Mouse (Mus musculus) MEL (cell line): ENCODE measurements around the gene 4930432K21Rik. TPM values are rescaled to one million over a fixed set of nuclear protein-coding genes. Genes with fewer than 3 reads are reported as not detected.

Experiments
- DNase-seq: peaks from one replicate; pipeline ENCODE4 v3.0.0; 2011; ENCODE audit warnings: low read depth, low spot score
- H3K27ac ChIP-seq: 2 replicates; pipeline ENCODE4 v1.5.1; 2012; ENCODE audit warnings: low read depth, mild to moderate bottlenecking, control low read depth, low read length, moderate library complexity; ENCODE audit not compliant: control insufficient read depth
- H3K27me3 ChIP-seq, 2 experiments: fragments of 150-350 bp in 1 of 2; sonication (generic) in 1 of 2; 2 replicates each; pipeline ENCODE4 v1.6.1; 2012; ENCODE audit warnings: low read length in 2 of 2, mild to moderate bottlenecking in 2 of 2, improper control_type of control experiment in 1 of 2, moderate library complexity in 1 of 2; ENCODE audit not compliant: insufficient read depth in 2 of 2, control insufficient read depth in 1 of 2
- H3K36me3 ChIP-seq, 2 experiments: 2 replicates each; pipeline ENCODE4 v1.6.1; 2012 to 2014; ENCODE audit warnings: low read length in 2 of 2, improper control_type of control experiment in 1 of 2, inconsistent platforms in 1 of 2, mild to moderate bottlenecking in 1 of 2; ENCODE audit not compliant: insufficient read depth in 2 of 2, control insufficient read depth in 1 of 2
- H3K4me1 ChIP-seq, 2 experiments: fragments of 150-350 bp in 1 of 2; sonication (generic) in 1 of 2; 2 replicates each; pipeline ENCODE4 v1.6.1; 2012; ENCODE audit warnings: low read length in 2 of 2, improper control_type of control experiment in 1 of 2, mild to moderate bottlenecking in 1 of 2; ENCODE audit not compliant: insufficient read depth in 2 of 2, control insufficient read depth in 1 of 2
- H3K4me3 ChIP-seq, 2 experiments: fragments of 150-350 bp in 1 of 2; sonication (generic) in 1 of 2; 2 replicates each; pipeline ENCODE4 v1.5.1; 2012; ENCODE audit warnings: low read depth in 2 of 2, low read length in 2 of 2, mild to moderate bottlenecking in 2 of 2, moderate library complexity in 2 of 2, control low read depth in 1 of 2, improper control_type of control experiment in 1 of 2; ENCODE audit not compliant: control insufficient read depth in 1 of 2, insufficient read depth in 1 of 2
- H3K79me2 ChIP-seq: 2 replicates; pipeline ENCODE4 v1.6.1; 2012; ENCODE audit warnings: mild to moderate bottlenecking, low read length, moderate library complexity; ENCODE audit not compliant: control insufficient read depth, poor library complexity, insufficient read depth
- H3K9ac ChIP-seq: 2 replicates; pipeline ENCODE4 v1.6.1; 2012; ENCODE audit warnings: low read depth, mild to moderate bottlenecking, control low read depth, low read length, moderate library complexity; ENCODE audit not compliant: control insufficient read depth, poor library complexity, severe bottlenecking
- H3K9me3 ChIP-seq: fragments of 150-350 bp; sonication (generic); replicated peaks from 2 replicates; pipeline ENCODE4 v1.6.1; 2012; ENCODE audit warnings: mild to moderate bottlenecking, low read length, improper control_type of control experiment, moderate library complexity; ENCODE audit not compliant: insufficient read depth
- BHLHE40 ChIP-seq: IDR thresholded peaks from 2 replicates; pipeline ENCODE4 v1.6.1; 2012; ENCODE audit warnings: low read depth, mild to moderate bottlenecking, inconsistent platforms, low read length, improper control_type of control experiment, borderline replicate concordance
- CHD2 ChIP-seq: IDR thresholded peaks from 2 replicates; pipeline ENCODE4 v1.6.1; 2011; ENCODE audit warnings: low read length, improper control_type of control experiment
- E2F4 ChIP-seq: IDR thresholded peaks from 2 replicates; pipeline ENCODE4 v1.6.1; 2011; ENCODE audit warnings: low read depth, low read length, improper control_type of control experiment, borderline replicate concordance
- ELF1 ChIP-seq: IDR thresholded peaks from 2 replicates; pipeline ENCODE4 v1.6.1; 2014; ENCODE audit warnings: low read depth, mild to moderate bottlenecking, inconsistent platforms, low read length, improper control_type of control experiment, moderate library complexity
- EP300 ChIP-seq, 2 experiments: IDR thresholded peaks; 2 replicates each; pipeline ENCODE4 v1.6.1; 2011; ENCODE audit warnings: improper control_type of control experiment in 2 of 2, low read length in 2 of 2, low read depth in 1 of 2, mild to moderate bottlenecking in 1 of 2
- GABPA ChIP-seq: IDR thresholded peaks from 2 replicates; pipeline ENCODE4 v1.6.1; 2012; ENCODE audit warnings: low read depth, mild to moderate bottlenecking, inconsistent platforms, low read length, improper control_type of control experiment, moderate library complexity
- GATA1 ChIP-seq: IDR thresholded peaks from 2 replicates; pipeline ENCODE4 v1.6.1; 2011; ENCODE audit warnings: low read depth, low read length, improper control_type of control experiment
- HCFC1 ChIP-seq: IDR thresholded peaks from 2 replicates; pipeline ENCODE4 v1.6.1; 2012; ENCODE audit warnings: low read depth, mild to moderate bottlenecking, inconsistent platforms, low read length, improper control_type of control experiment, moderate library complexity
- JUND ChIP-seq: IDR thresholded peaks from 2 replicates; pipeline ENCODE4 v1.6.1; 2011; ENCODE audit warnings: low read depth, mild to moderate bottlenecking, improper control_type of control experiment, low read length
- KAT2A ChIP-seq: conservative IDR thresholded peaks from 2 replicates; pipeline ENCODE4 v1.6.1; 2012; ENCODE audit warnings: low read depth, low read length, improper control_type of control experiment, inconsistent platforms
- MAFK ChIP-seq: IDR thresholded peaks from 2 replicates; pipeline ENCODE4 v1.6.1; 2011; ENCODE audit warnings: low read depth, mild to moderate bottlenecking, low read length, improper control_type of control experiment, borderline replicate concordance
- MAX ChIP-seq: IDR thresholded peaks from 2 replicates; pipeline ENCODE4 v1.6.1; 2011; ENCODE audit warnings: low read length, improper control_type of control experiment
- MAZ ChIP-seq: IDR thresholded peaks from 2 replicates; pipeline ENCODE4 v1.6.1; 2012; ENCODE audit warnings: low read depth, mild to moderate bottlenecking, inconsistent platforms, low read length, improper control_type of control experiment
- MEF2A ChIP-seq: IDR thresholded peaks from 2 replicates; pipeline ENCODE4 v1.6.1; 2014; ENCODE audit warnings: low read depth, mild to moderate bottlenecking, inconsistent platforms, low read length, improper control_type of control experiment; ENCODE audit not compliant: poor library complexity, insufficient replicate concordance, severe bottlenecking; ENCODE audit errors: extremely low read depth
- MXI1 ChIP-seq: IDR thresholded peaks from 2 replicates; pipeline ENCODE4 v1.6.1; 2011; ENCODE audit warnings: mild to moderate bottlenecking, low read depth, low read length, improper control_type of control experiment
- MYC ChIP-seq: IDR thresholded peaks from 2 replicates; pipeline ENCODE4 v1.6.1; 2011; ENCODE audit warnings: low read depth, mild to moderate bottlenecking, low read length, improper control_type of control experiment, moderate library complexity
- NELFE ChIP-seq: IDR thresholded peaks from 2 replicates; pipeline ENCODE4 v1.6.1; 2011; ENCODE audit warnings: low read depth, low read length, improper control_type of control experiment
- NRF1 ChIP-seq: IDR thresholded peaks from 2 replicates; pipeline ENCODE4 v1.6.1; 2014; ENCODE audit warnings: low read depth, mild to moderate bottlenecking, inconsistent platforms, low read length, improper control_type of control experiment, moderate library complexity; ENCODE audit not compliant: poor library complexity, insufficient read depth, severe bottlenecking
- POLR2A ChIP-seq, 2 experiments: IDR thresholded peaks; 2 replicates each; pipeline ENCODE4 v1.6.1; 2011 to 2012; ENCODE audit warnings: low read length in 2 of 2, mild to moderate bottlenecking in 2 of 2, control low read depth in 1 of 2, improper control_type of control experiment in 1 of 2, low read depth in 1 of 2, moderate library complexity in 1 of 2; ENCODE audit not compliant: control insufficient read depth in 1 of 2, insufficient read depth in 1 of 2, poor library complexity in 1 of 2
- POLR2AphosphoS2 ChIP-seq: IDR thresholded peaks from 2 replicates; pipeline ENCODE4 v1.6.1; 2011; ENCODE audit warnings: low read length, improper control_type of control experiment
- POLR2AphosphoS5 ChIP-seq: IDR thresholded peaks from 2 replicates; pipeline ENCODE4 v1.6.1; 2012; ENCODE audit warnings: low read depth, borderline replicate concordance, mild to moderate bottlenecking, inconsistent platforms, low read length, moderate library complexity, mixed read lengths
- RAD21 ChIP-seq: IDR thresholded peaks from 2 replicates; pipeline ENCODE4 v1.6.1; 2011; ENCODE audit warnings: mild to moderate bottlenecking, low read depth, low read length, improper control_type of control experiment
- RCOR1 ChIP-seq: IDR thresholded peaks from 2 replicates; pipeline ENCODE4 v1.6.1; 2012; ENCODE audit warnings: low read depth, mild to moderate bottlenecking, inconsistent platforms, low read length, improper control_type of control experiment
- SIN3A ChIP-seq: IDR thresholded peaks from 2 replicates; pipeline ENCODE4 v1.6.1; 2012; ENCODE audit warnings: low read length, improper control_type of control experiment, inconsistent platforms
- SMC3 ChIP-seq: IDR thresholded peaks from 2 replicates; pipeline ENCODE4 v1.6.1; 2011; ENCODE audit warnings: low read depth, low read length, improper control_type of control experiment
- TAL1 ChIP-seq: IDR thresholded peaks from 2 replicates; pipeline ENCODE4 v1.6.1; 2012; ENCODE audit warnings: mild to moderate bottlenecking, inconsistent platforms, low read length, moderate library complexity, mixed read lengths
- TBP ChIP-seq: IDR thresholded peaks from 2 replicates; pipeline ENCODE4 v1.8.0; 2011; ENCODE audit warnings: low read depth, low read length, improper control_type of control experiment
- TCF12 ChIP-seq: IDR thresholded peaks from 2 replicates; pipeline ENCODE4 v1.6.1; 2014; ENCODE audit warnings: low read depth, mild to moderate bottlenecking, inconsistent platforms, low read length, improper control_type of control experiment, moderate library complexity
- UBTF ChIP-seq: IDR thresholded peaks from 2 replicates; pipeline ENCODE4 v1.6.1; 2012; ENCODE audit warnings: low read depth, mild to moderate bottlenecking, inconsistent platforms, low read length, improper control_type of control experiment, moderate library complexity, borderline replicate concordance; ENCODE audit not compliant: insufficient read depth
- USF1 ChIP-seq: IDR thresholded peaks from 2 replicates; pipeline ENCODE4 v1.6.1; 2014; ENCODE audit warnings: low read depth, mild to moderate bottlenecking, inconsistent platforms, low read length, improper control_type of control experiment, moderate library complexity
- USF2 ChIP-seq, 2 experiments: IDR thresholded peaks; 2 replicates each; pipeline ENCODE4 v1.6.1; 2011 to 2012; ENCODE audit warnings: improper control_type of control experiment in 2 of 2, low read length in 2 of 2, borderline replicate concordance in 1 of 2, inconsistent platforms in 1 of 2, low read depth in 1 of 2, mild to moderate bottlenecking in 1 of 2; ENCODE audit not compliant: insufficient read depth in 1 of 2
- ZC3H11A ChIP-seq: IDR thresholded peaks from 2 replicates; pipeline ENCODE4 v1.6.1; 2012; ENCODE audit warnings: low read depth, mild to moderate bottlenecking, inconsistent platforms, low read length, improper control_type of control experiment
- ZKSCAN1 ChIP-seq: IDR thresholded peaks from 2 replicates; pipeline ENCODE4 v1.6.1; 2012; ENCODE audit warnings: low read depth, mild to moderate bottlenecking, inconsistent platforms, low read length, improper control_type of control experiment, moderate library complexity
- ZMIZ1 ChIP-seq: IDR thresholded peaks from 2 replicates; pipeline ENCODE4 v1.6.1; 2012; ENCODE audit warnings: low read depth, mild to moderate bottlenecking, inconsistent platforms, low read length, improper control_type of control experiment, moderate library complexity
- ZNF384 ChIP-seq: IDR thresholded peaks from 2 replicates; pipeline ENCODE4 v1.6.1; 2012; ENCODE audit warnings: low read depth, mild to moderate bottlenecking, inconsistent platforms, low read length, improper control_type of control experiment
- polyA plus RNA-seq, 2 experiments: library from polyadenylated mRNA; stranded (reverse) in 1 of 2; unstranded in 1 of 2; fragments of >175 nt in 1 of 2; fragments of >200 nt in 1 of 2; gene quantifications; 2 replicates each; pipeline versions ENCODE4 v1.2.1 to v1.2.4; 2012; ENCODE audit warnings: low replicate concordance in 2 of 2, low read depth in 1 of 2; ENCODE audit not compliant: insufficient read length in 2 of 2, insufficient read depth in 1 of 2, missing spikeins in 1 of 2
- total RNA-seq: library from RNA; depleted of rRNA; stranded (reverse); fragments of 300-350 nt; gene quantifications from 2 replicates; pipeline ENCODE4 v1.2.3, GENCODE M21; 2012; rRNA removed

4930432K21Rik gene
- 1.3 and 2.2 TPM in 2 replicates for total RNA-seq
- polyA plus RNA-seq = 1 to 10 TPM in 1 of 2 experiments, not detected in 1; 3.0 TPM

DNA sequence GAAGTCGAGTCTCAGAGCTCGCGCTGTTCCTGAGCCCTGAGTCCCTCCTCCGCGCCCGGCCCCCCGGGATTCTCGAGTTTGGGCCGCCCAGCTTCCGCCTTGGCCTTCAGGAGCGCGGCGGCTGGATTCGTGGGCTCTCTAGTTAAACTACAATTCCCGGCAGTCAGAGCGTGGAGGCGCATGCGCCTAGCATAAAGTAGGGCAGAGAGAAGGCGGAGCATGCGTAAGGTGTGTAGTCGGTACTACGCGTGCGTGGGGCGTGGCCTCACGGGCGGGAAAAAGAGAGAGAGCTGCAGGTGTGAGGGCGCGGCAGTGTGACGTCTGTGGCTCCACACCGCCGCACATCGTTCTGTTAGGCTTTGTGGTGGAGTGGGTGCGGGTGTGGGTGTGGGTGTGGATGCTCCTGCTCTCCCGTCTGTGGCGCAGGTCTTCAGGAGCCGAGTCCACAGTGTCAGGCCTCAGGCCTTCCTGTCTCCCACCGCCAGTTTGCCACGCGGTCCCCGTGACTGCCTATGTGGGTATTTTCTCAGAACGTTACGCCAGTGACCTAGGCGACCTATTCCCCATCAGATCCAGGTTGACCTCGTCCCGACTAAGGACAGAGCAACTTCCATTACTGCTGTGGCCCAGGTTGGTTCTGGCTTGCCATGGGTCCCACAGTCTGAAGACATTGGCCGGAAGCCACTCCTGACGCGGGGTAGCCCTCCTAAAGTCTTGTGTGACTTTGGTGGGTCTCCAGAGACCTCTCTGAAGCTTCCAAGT is at the start of gene 4930432K21Rik, which contains the start of gene Cc2d1a:
TSS of gene 4930432K21Rik (plus strand) at position 257 of the 762 bp plus-strand sequence.
TSS of gene Cc2d1a (minus strand) at position 168 of the 762 bp plus-strand sequence.
- Histone ChIP-seq H3K9ac (peak within 1 kb of the TSS; percentile 82), H3K27me3 (no peaks in the 10 kb centered on the region), H3K79me2 (peaks cover 4% of the 10 kb centered on the region; the same call in 1 of the 2 replicates), H3K4me1 (peaks cover 0 to 12% of the 10 kb centered on the region in 2 experiments; a peak in 2 of 4 replicates), H3K4me3 (peak within 1 kb of the TSS; percentile 74 to 77), H3K27ac (no peak within 1 kb of the TSS), H3K36me3 (peaks cover 0 to 10% of the 10 kb centered on the region in 2 experiments; a peak in 3 of 4 replicates), H3K9me3 (no peaks in the 10 kb centered on the region)
- peak; percentile 98 for DNase-seq
- TF ChIP-seq POLR2A (IDR thresholded peaks at IDR 0.05; ENCODE audit: control insufficient read depth in 1 of 2, insufficient read depth in 1 of 2, low read depth in 1 of 2, low read length in 2 of 2, poor library complexity in 1 of 2) (peak in 1 of 2 experiments; percentile 62; a peak in 2 of 4 replicates), HCFC1 (peak; percentile 99), POLR2AphosphoS2 (no peak), KAT2A (peak; percentile 95), TCF12 (peak; percentile 49; the same call in 1 of the 2 replicates), MAFK (no peak), USF1 (no peak), E2F4 (peak; percentile 92), ZC3H11A (no peak), ZKSCAN1 (no peak), UBTF (no peak), ZNF384 (no peak), MAZ (no peak), RAD21 (no peak), SMC3 (no peak), TAL1 (no peak), SIN3A (peak; percentile 78), NRF1 (peak; percentile 98), EP300 (IDR thresholded peaks at IDR 0.05; ENCODE audit: low read depth in 1 of 2, low read length in 2 of 2) (no peak), CHD2 (no peak), ELF1 (peak; percentile 90), NELFE (peak; percentile 67), JUND (no peak), GATA1 (no peak), MXI1 (peak; percentile 53), MAX (peak; percentile 99), BHLHE40 (no peak), POLR2AphosphoS5 (no peak), MYC (no peak), ZMIZ1 (no peak), RCOR1 (no peak), TBP (0 out of 2 replicates have a peak, but pooled peaks have one; percentile 38), USF2 (IDR thresholded peaks at IDR 0.05; ENCODE audit: borderline replicate concordance in 1 of 2, insufficient read depth in 1 of 2, low read depth in 1 of 2, low read length in 2 of 2) (no peak), GABPA (no peak), MEF2A (no peak)
